Mouse (Mus musculus) heart, adult 2 months (tissue): ENCODE data around the gene Nckap5. TPM values are rescaled to one million over a fixed set of nuclear protein-coding genes. Genes with fewer than 3 reads are reported as not detected.
A peak's percentile ranks its signal among the peaks of the same experiment; 100 is the strongest.

Source experiments
- DNase-seq, 2 experiments: peaks; one replicate each; pipeline ENCODE4 v3.0.0; 2021
- H3K27ac ChIP-seq: fragments of 200-600 bp; 2 replicates; pipeline ENCODE4 v1.8.1; 2022
- H3K27me3 ChIP-seq: fragments of 200-500 bp; 2 replicates; pipeline ENCODE4 v1.6.1; 2012; ENCODE audit warnings: mild to moderate bottlenecking, low read length, inconsistent platforms, mixed read lengths; ENCODE audit not compliant: control insufficient read depth, insufficient read depth
- H3K36me3 ChIP-seq: fragments of 200-500 bp; 2 replicates; pipeline ENCODE4 v1.6.1; 2012; ENCODE audit warnings: low read length, inconsistent platforms; ENCODE audit not compliant: control insufficient read depth, insufficient read depth
- H3K4me1 ChIP-seq: fragments of 200-500 bp; 2 replicates; pipeline ENCODE4 v1.6.1; 2011; ENCODE audit warnings: low read length; ENCODE audit not compliant: control insufficient read depth, insufficient read depth
- H3K4me3 ChIP-seq: fragments of 200-600 bp; 2 replicates; pipeline ENCODE4 v1.8.1; 2022
- H3K79me2 ChIP-seq: fragments of 200-500 bp; replicated peaks from 2 replicates; pipeline ENCODE4 v1.6.1; 2012; ENCODE audit warnings: mild to moderate bottlenecking, inconsistent platforms, low read length, moderate library complexity, mixed read lengths; ENCODE audit not compliant: control insufficient read depth, insufficient read depth
- H3K9ac ChIP-seq: fragments of 200-500 bp; 2 replicates; pipeline ENCODE4 v1.6.1; 2012; ENCODE audit warnings: low read depth, mild to moderate bottlenecking, control low read depth, inconsistent platforms, low read length, mixed read lengths
- CTCF ChIP-seq: fragments of 200-600 bp; IDR thresholded peaks from 2 replicates; pipeline ENCODE4 v1.8.1; 2022; ENCODE audit warnings: antibody characterized with exemption, mild to moderate bottlenecking, moderate library complexity
- EP300 ChIP-seq: fragments of 200-500 bp; IDR thresholded peaks from 2 replicates; pipeline ENCODE4 v1.6.1; 2011; ENCODE audit warnings: low read depth, low read length, control low read depth; ENCODE audit not compliant: insufficient read depth
- POLR2A ChIP-seq: fragments of 200-500 bp; IDR thresholded peaks from 2 replicates; pipeline ENCODE4 v1.6.1; 2011; ENCODE audit warnings: mild to moderate bottlenecking, low read depth, low read length, control low read depth; ENCODE audit not compliant: insufficient read depth
- WGBS: fragments of 180-500 bp; shearing (Covaris S2); methylation state at CpG from one replicate; pipeline ENCODE4 v1.1.7; 2018; 5-methylcytosine and 5-hydroxymethylcytosine counted together
- intact Hi-C: fragments of 180-260 bp; cut with DNase I; formaldehyde crosslinking; loops from one replicate; pipeline ENCODE4 v1.15.1; 2025
- polyA plus RNA-seq: library from polyadenylated mRNA; depleted of rRNA; stranded (reverse); fragments of >200 nt; gene quantifications from 2 replicates; pipeline ENCODE4 v1.2.3, GENCODE M21; 2012
- total RNA-seq, 2 experiments: library from RNA; stranded (reverse); gene quantifications; 2 replicates each; pipeline ENCODE4 v1.2.3; 2021

Nckap5 gene
- total and polyA plus RNA-seq, 3 experiments = 2.8 to 9.6 (median 6.0) TPM

DNA sequence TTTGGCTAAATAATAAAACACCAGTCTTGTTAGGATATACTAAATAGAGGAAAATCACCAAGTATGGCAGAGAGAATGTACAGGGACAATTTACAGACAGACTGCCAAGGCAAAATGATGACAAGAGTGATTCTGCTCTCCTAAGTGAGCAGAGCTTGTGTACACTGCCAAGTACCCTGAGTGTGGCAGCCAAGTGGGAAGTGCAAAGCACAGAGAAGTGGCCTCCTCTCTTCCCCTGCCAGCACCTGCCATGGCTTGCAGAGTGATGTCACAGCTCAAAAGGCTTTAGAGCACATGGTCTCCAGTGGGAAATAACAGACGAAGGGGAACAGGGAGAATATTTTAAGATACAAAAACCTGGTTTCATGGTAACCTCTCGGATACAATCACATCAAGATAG is 488.8 kb downstream of the Nckap5 start:
- Histone ChIP-seq H3K9ac (no peak overlapping the region), H3K27ac (no peak overlapping the region), H3K79me2 (no peaks in the 10 kb centered on the region), H3K36me3 (no peaks in the 10 kb centered on the region), H3K27me3 (no peaks in the 10 kb centered on the region), H3K4me3 (no peak overlapping the region), H3K4me1 (no peaks in the 10 kb centered on the region; the same call in 1 of the 2 replicates)
- DNase-seq = peak; percentile 28 to 68
- TF ChIP-seq EP300 = no peak
- TF ChIP-seq POLR2A = no peak
- TF ChIP-seq CTCF = no peak
- intact Hi-C loops = no loop called here
- WGBS = 66% methylated on average over 2 of the region's 2 CpGs

DNA sequence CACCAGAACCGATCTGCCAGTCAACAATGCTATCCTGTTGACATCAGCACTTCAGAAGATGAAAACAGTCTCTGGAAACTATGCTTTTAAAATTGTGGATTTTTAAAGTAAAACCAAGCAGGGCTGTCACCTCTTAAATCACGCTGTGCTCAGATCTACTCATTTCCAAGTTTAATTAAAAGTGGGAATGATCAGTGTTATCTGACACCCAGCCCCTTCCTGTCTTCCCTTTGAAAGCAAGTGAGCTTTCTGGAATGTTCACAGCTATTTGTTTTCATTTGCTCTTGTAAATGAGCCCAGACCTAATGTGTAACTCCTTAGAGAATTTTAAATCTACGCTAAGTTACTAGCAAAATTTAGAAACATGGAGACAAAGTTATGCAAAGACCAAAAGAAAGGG is 491.3 kb downstream of the Nckap5 start:
- intact Hi-C loops = no loop called here
- Histone ChIP-seq H3K27me3 (no peaks in the 10 kb centered on the region), H3K4me3 (no peak overlapping the region), H3K27ac (no peak overlapping the region), H3K36me3 (no peaks in the 10 kb centered on the region), H3K79me2 (no peaks in the 10 kb centered on the region), H3K9ac (no peak overlapping the region), H3K4me1 (no peaks in the 10 kb centered on the region; the same call in 1 of the 2 replicates)
- no peak for DNase-seq
- WGBS = 57% methylated on average over 3 of the region's 3 CpGs
- TF ChIP-seq EP300 = no peak
- TF ChIP-seq POLR2A = no peak
- TF ChIP-seq CTCF = no peak

DNA sequence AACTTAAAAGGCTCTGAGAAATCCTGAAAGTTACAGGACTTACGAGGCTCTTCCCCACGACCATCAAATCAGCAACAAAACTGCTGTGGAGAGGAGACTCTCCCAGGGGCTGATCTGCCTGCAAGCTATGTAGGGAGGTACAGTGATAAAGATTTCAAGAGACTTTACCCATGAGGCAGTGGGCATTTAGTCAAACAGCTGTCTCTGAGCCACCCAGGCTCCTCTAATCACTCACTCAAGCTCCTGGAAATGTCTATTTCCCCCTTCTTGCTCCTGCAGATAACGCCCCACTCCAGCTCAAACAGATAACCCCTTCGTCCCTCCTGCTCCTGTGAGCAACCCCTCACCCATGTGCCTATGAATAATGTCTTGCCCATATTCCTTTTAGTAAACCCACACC is 496.4 kb downstream of the Nckap5 start:
- H3K36me3 ChIP-seq = no peaks in the 10 kb centered on the region
- TF ChIP-seq CTCF = no peak
- TF ChIP-seq POLR2A = no peak
- TF ChIP-seq EP300 = no peak
- intact Hi-C loops = no loop called here
- H3K4me1 ChIP-seq = no peaks in the 10 kb centered on the region
- H3K4me3 ChIP-seq = no peak overlapping the region
- 62% methylated on average over 4 of the region's 4 CpGs for WGBS
- no peak overlapping the region for H3K27ac ChIP-seq
- H3K9ac ChIP-seq = no peak overlapping the region
- no peak for DNase-seq
- no peaks in the 10 kb centered on the region for H3K27me3 ChIP-seq
- H3K79me2 ChIP-seq = no peaks in the 10 kb centered on the region

- Histone ChIP-seq H3K27me3 (no peaks in the 10 kb centered on the region), H3K27ac (no peak overlapping the region), H3K79me2 (no peaks in the 10 kb centered on the region), H3K4me3 (no peak overlapping the region), H3K36me3 (no peaks in the 10 kb centered on the region), H3K9ac (no peak overlapping the region), H3K4me1 (no peaks in the 10 kb centered on the region)
- no peak for DNase-seq
- WGBS = 68% methylated on average over 2 of the region's 2 CpGs
- no peak for TF ChIP-seq POLR2A
- TF ChIP-seq EP300 = no peak
- no peak for TF ChIP-seq CTCF
- intact Hi-C loops = no loop called here
These were observed 498.6 kb downstream of the Nckap5 start for GRCm38 (mm10) chr1:126332026-126332425.

- H3K9ac ChIP-seq = no peak overlapping the region
- TF ChIP-seq EP300 (no peak), POLR2A (no peak), CTCF (no peak)
- no peak overlapping the region for H3K4me3 ChIP-seq
- no peaks in the 10 kb centered on the region for H3K79me2 ChIP-seq
- no peak overlapping the region for H3K27ac ChIP-seq
- 83% methylated on average over 1 of the region's 1 CpGs for WGBS
- intact Hi-C loops = no loop called here
- no peaks in the 10 kb centered on the region for H3K4me1 ChIP-seq
- no peaks in the 10 kb centered on the region for H3K27me3 ChIP-seq
- DNase-seq = no peak
- no peaks in the 10 kb centered on the region for H3K36me3 ChIP-seq
These were observed 509.9 kb downstream of the Nckap5 start for GRCm38 (mm10) chr1:126320696-126321095.

GRCm38 (mm10) chr1:126317874-126318607 is 512.6 kb downstream of the Nckap5 start:
- Histone ChIP-seq H3K79me2 (no peaks in the 10 kb centered on the region), H3K4me1 (no peaks in the 10 kb centered on the region), H3K27ac (no peak overlapping the region), H3K27me3 (no peaks in the 10 kb centered on the region), H3K36me3 (no peaks in the 10 kb centered on the region), H3K4me3 (no peak overlapping the region), H3K9ac (no peak overlapping the region)
- no peak for DNase-seq
- intact Hi-C loops = no loop called here
- TF ChIP-seq CTCF (no peak), POLR2A (no peak), EP300 (no peak)
- 55% methylated on average over 11 of the region's 11 CpGs for WGBS
